Mouse (Mus musculus) intestine, embryonic 16.5 days (tissue): ENCODE results near the gene Miga2. TPM values are rescaled to one million over a fixed set of nuclear protein-coding genes. Genes with fewer than 3 reads are reported as not detected.

Source experiments
- ATAC-seq: fragments of 200-750 bp; cut with Nextera tagmentation; 2 replicates; pipeline ENCODE4 v1.8.0; 2017; ENCODE audit warnings: moderate TSS enrichment, moderate library complexity
- H3K27ac ChIP-seq: fragments of 300-500 bp; sonication (generic); 2 replicates; pipeline ENCODE4 v1.5.1; 2014; ENCODE audit warnings: mild to moderate bottlenecking, low read length
- H3K27me3 ChIP-seq: fragments of 300-500 bp; sonication (generic); replicated peaks from 2 replicates; pipeline ENCODE4 v1.6.1; 2014; ENCODE audit warnings: low read length, control low read depth, mixed read lengths; ENCODE audit not compliant: control insufficient read depth, insufficient read depth
- H3K36me3 ChIP-seq: fragments of 300-500 bp; sonication (generic); 2 replicates; pipeline ENCODE4 v1.6.1; 2014; ENCODE audit warnings: low read length, control low read depth; ENCODE audit not compliant: control insufficient read depth, insufficient read depth
- H3K4me1 ChIP-seq: fragments of 300-500 bp; sonication (generic); 2 replicates; pipeline ENCODE4 v1.6.1; 2014; ENCODE audit warnings: low read length, control low read depth, mixed read lengths; ENCODE audit not compliant: control insufficient read depth, insufficient read depth
- H3K4me2 ChIP-seq: fragments of 300-500 bp; sonication (generic); 2 replicates; pipeline ENCODE4 v1.6.1; 2014; ENCODE audit warnings: low read depth, low read length, control low read depth
- H3K4me3 ChIP-seq: fragments of 300-500 bp; sonication (generic); 2 replicates; pipeline ENCODE4 v1.5.1; 2014; ENCODE audit warnings: mild to moderate bottlenecking, low read length
- H3K9ac ChIP-seq: fragments of 300-500 bp; sonication (generic); 2 replicates; pipeline ENCODE4 v1.6.1; 2014; ENCODE audit warnings: low read depth, low read length
- H3K9me3 ChIP-seq: fragments of 300-500 bp; sonication (generic); 2 replicates; pipeline ENCODE4 v1.6.1; 2016; ENCODE audit warnings: low read length, control low read depth; ENCODE audit not compliant: control insufficient read depth
- WGBS: fragments of 180-500 bp; shearing (Covaris S2); extraction: QIAGEN DNeasy Blood & Tissue Kit; methylation state at CpG from one replicate; pipeline ENCODE4 v1.1.7; 2014; 5-methylcytosine and 5-hydroxymethylcytosine counted together
- polyA plus RNA-seq: library from polyadenylated mRNA; unstranded; fragments of >200 nt; fragmentation: Nextera tagmentation; extraction: Ambion mirVana; gene quantifications from 2 replicates; pipeline ENCODE4 v1.2.1, GENCODE M21; 2015

Gene Miga2
- polyA plus RNA-seq, 1 experiment from 2014 or later = 23.1 TPM

DNA sequence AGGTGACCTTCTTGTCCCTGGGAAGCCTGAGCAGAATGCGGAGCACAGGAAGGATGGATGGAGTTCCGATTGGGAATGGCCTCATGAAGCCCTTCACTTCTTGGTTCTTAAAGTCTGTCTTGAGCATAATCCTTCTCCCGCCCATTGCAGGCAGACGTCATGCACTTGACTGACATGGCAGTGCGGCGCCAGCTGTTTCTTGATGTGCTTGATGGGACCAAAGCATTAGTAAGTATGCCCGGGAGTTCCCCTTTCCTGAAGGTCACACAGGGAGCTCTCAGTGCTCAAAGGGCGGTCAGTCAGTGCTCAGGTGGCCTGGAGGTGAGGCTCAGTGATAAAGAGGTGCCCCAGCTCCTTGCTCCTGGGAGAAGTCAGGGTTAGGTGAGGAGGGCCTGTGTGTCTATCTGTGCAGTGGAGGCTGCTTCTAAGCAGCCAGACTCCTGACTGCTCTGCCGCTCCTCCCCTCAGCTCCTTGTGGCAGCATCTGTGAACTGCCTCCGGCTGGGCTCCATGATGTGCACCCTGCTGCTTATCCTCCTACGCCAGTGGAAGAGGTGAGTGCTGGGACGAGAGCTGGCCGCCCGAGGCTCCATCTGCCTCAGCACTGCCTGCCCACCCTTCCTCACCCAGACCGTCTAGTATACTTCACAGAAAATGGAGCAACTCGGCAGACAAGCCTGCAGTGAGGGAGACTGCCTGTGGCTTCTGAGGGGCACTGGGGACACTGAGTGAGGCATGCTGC is 27.7 kb upstream of the Miga2 start:
- Histone ChIP-seq H3K36me3 (peaks cover 42% of the 10 kb centered on the region), H3K4me3 (no peak overlapping the region), H3K27me3 (no peaks in the 10 kb centered on the region), H3K4me2 (no peak overlapping the region), H3K4me1 (no peaks in the 10 kb centered on the region), H3K9me3 (no peaks in the 10 kb centered on the region), H3K9ac (no peak overlapping the region), H3K27ac (no peak overlapping the region)
- WGBS = 84% methylated on average over 16 of the region's 16 CpGs
- no peak for ATAC-seq

DNA sequence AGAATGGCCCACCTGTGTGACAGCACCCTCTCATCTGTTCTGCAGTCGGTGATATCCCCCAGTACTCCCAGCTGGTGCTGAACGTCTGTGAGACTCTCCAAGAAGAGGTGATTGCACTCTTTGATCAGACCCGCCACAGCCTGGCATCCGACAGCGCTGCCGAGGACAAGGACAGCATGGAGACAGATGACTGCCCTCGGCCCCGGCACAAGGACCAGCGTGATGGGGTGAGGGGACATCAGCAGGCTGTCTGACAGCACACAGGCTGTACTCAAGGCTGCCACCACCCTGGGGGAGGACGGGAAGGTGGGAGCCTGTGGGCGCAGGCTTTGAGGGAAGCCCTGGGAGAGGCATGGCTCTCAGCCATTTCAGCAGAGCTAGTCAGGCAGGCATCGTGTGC is 26.9 kb upstream of the Miga2 start:
- Histone ChIP-seq H3K9ac (no peak overlapping the region), H3K27me3 (no peaks in the 10 kb centered on the region), H3K4me3 (no peak overlapping the region), H3K9me3 (no peaks in the 10 kb centered on the region), H3K27ac (no peak overlapping the region), H3K4me1 (no peaks in the 10 kb centered on the region), H3K4me2 (no peak overlapping the region), H3K36me3 (peaks cover 48% of the 10 kb centered on the region)
- 84% methylated on average over 12 of the region's 12 CpGs for WGBS
- ATAC-seq = no peak

DNA sequence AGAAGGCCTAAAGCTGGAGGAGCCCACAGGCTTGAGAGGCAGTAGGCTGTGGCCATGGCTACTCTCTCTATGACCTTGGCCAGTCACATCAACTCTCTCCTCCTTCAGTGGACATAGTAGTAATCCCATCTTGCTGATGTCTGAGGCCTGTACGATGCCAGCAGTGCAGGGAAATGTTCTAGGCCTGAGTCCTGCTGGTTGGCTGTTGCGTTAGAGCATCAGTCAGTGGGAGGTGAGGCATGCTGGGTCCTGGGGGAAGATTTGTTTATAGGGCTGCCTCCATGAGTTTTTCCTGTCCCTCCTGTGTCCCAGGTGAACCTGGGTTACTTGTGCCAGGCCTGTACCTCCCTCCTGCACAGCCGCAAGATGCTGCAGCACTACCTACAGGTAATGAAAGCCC is 22.0 kb upstream of the Miga2 start:
- Histone ChIP-seq H3K27me3 (no peaks in the 10 kb centered on the region), H3K4me1 (no peaks in the 10 kb centered on the region), H3K27ac (no peak overlapping the region), H3K4me3 (no peak overlapping the region), H3K9ac (no peak overlapping the region), H3K36me3 (peaks cover 48% of the 10 kb centered on the region), H3K4me2 (no peak overlapping the region), H3K9me3 (no peaks in the 10 kb centered on the region)
- WGBS = 88% methylated on average over 3 of the region's 3 CpGs
- ATAC-seq = no peak

DNA sequence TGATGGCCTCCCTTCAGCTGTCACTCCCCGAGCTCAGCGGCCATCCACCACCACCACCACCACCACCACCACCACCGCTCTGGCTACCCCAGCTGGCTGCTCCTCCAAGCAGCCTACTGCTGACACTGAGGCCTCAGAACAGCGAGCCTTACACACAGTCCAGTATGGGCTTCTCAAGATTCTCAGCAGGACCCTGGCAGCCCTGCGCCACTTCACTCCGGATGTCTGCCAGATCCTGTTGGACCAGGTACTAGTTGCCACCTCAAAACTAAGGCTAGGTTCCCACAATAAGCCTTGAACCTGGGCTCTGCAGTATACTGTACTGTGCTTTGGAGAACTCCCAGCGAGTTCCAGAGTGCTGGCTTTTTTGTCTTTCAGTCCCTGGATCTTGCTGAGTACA is 21.5 kb upstream of the Miga2 start:
- no peak overlapping the region for H3K27ac ChIP-seq
- peaks cover 44% of the 10 kb centered on the region for H3K36me3 ChIP-seq
- no peak overlapping the region for H3K4me3 ChIP-seq
- H3K4me2 ChIP-seq = no peak overlapping the region
- no peaks in the 10 kb centered on the region for H3K27me3 ChIP-seq
- no peaks in the 10 kb centered on the region for H3K4me1 ChIP-seq
- WGBS = 92% methylated on average over 7 of the region's 7 CpGs
- ATAC-seq = no peak
- no peak overlapping the region for H3K9ac ChIP-seq
- no peaks in the 10 kb centered on the region for H3K9me3 ChIP-seq

DNA sequence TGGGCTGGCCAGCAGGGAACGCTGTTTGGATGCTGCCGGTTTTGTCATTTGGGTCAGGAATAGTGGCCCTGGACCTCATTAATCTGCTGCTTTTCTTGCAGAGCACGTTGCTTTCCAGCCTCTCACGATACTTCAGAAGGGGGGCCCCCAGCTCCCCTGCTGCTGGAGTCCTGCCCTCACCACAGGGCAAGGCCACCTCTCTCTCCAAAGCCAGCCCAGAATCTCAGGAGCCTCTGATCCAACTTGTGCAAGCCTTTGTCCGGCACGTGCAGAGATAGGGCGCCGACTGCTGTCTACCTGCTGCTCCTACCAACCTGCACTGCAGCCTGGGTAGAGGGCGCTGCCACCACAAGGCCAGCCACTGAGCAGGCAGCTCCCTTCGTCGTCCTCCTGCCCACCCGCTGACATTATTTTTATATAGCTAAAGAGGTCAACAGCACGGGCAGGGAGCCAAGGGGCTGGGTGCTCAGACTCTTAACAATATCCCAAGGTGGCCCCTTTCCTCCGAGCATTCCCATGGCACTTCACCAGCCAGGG is 20.4 kb upstream of the Miga2 start:
- H3K9me3 ChIP-seq = no peaks in the 10 kb centered on the region
- no peak overlapping the region for H3K4me3 ChIP-seq
- no peaks in the 10 kb centered on the region for H3K4me1 ChIP-seq
- no peaks in the 10 kb centered on the region for H3K27me3 ChIP-seq
- 61% methylated on average over 14 of the region's 14 CpGs for WGBS
- H3K36me3 ChIP-seq = peaks cover 42% of the 10 kb centered on the region
- no peak overlapping the region for H3K4me2 ChIP-seq
- no peak for ATAC-seq
- H3K9ac ChIP-seq = no peak overlapping the region
- H3K27ac ChIP-seq = no peak overlapping the region

DNA sequence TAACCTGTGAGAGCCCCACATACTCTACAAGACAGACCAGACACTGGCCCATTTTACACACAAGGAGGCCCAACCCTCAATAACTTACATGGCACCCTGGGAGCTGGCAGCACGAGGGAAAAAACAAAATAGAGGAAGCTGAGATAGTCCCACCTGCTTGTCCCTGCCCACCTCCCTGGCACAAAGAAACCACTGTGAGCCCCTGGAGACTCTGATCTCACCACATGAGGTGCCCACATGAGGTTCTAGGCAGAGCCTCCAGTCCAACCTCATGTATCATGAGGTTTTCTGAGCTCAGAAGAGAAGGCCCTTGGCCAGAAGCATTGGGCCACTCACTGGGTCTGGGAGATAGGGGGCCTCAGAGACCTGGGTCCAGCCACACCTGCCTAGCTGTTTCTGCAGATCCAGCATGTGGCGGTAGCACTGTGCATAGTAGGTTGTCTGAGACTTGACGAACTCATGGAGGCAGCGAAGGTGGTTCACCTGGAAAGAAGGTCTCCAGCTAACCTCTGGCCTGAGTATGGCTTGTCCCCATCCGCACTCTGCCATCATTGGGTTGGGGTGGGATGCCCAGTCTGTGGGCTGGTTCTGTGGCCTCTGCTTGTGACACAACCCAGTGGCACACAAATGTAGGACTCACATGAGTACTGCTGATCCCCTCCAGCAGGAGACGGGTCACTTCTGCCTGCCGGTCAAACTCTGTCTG is 17.9 kb upstream of the Miga2 start:
- peaks cover 36% of the 10 kb centered on the region for H3K36me3 ChIP-seq

DNA sequence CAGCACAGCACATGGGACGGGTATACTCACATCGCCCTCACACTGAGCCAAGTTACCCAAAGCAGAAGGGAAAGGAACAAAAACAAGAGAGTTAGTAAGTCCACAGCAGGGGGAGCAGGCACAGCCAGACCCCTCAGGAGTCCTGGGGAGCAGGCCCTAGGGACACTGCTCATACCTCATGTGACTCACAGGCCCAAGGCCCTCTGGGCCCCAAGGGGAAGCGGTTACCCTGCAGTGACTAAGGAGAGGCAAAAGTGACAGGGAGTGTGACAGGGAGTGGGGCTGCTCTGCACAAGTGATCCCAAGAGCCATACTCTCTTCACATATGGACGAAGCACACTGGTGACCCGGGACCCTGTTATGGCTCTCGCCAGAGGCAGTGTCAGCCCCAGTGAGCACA is 14.8 kb upstream of the Miga2 start:
- 93% methylated on average over 6 of the region's 6 CpGs for WGBS
- Histone ChIP-seq H3K4me1 (no peaks in the 10 kb centered on the region), H3K4me3 (no peak overlapping the region), H3K27me3 (no peaks in the 10 kb centered on the region), H3K27ac (no peak overlapping the region), H3K4me2 (no peak overlapping the region), H3K9ac (no peak overlapping the region), H3K36me3 (peaks cover 26% of the 10 kb centered on the region; the same call in 1 of the 2 replicates), H3K9me3 (no peaks in the 10 kb centered on the region)
- no peak for ATAC-seq

More for the DNA sequence above, 17.9 kb upstream of the Miga2 start:
- ATAC-seq = no peak
- no peak overlapping the region for H3K27ac ChIP-seq
- no peak overlapping the region for H3K4me2 ChIP-seq
- H3K4me3 ChIP-seq = no peak overlapping the region
- no peaks in the 10 kb centered on the region for H3K27me3 ChIP-seq
- H3K9me3 ChIP-seq = no peaks in the 10 kb centered on the region
- no peak overlapping the region for H3K9ac ChIP-seq
- no peaks in the 10 kb centered on the region for H3K4me1 ChIP-seq
- WGBS = 91% methylated on average over 7 of the region's 7 CpGs

DNA sequence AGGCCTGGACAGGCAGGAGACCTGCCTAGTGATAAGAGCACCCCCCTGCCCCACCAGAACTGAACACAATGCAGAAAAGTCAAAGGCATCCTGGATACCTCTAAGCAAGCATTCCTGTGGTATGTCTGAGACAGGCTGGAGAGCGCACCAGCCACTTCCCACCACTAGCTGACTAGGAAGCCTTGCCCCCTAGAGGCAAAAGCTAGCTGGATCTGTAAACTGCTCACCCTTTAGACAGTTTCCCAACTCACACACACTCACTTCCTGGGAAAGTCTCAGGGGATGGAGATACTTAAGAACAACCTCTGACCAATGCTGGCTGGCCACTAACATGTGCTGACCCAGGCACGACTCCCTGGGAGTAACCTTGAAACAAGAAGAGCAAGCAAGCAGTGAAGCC is 12.9 kb upstream of the Miga2 start:
- 76% methylated on average over 2 of the region's 2 CpGs for WGBS

DNA sequence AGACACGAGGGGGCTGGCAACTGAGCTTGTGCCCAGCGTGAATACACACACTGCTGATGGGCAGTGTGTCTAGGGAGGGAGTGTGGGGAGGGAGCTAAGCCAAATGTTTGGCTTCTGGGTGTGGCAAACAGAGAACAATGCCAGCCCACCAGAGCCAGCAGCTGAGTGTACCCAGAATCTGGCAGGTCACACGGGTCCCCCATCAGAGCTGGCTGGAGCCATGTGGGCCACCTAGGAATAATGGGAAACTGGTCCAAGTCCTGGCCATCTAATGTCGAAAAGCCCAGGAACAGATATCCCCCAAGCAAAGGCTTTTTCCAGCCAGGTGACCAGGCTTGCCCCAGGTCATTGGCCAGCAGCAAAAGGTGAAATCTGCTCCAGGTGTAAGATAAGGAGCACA is 8.2 kb upstream of the Miga2 start:
- peaks cover 32% of the 10 kb centered on the region for H3K4me1 ChIP-seq
- H3K9me3 ChIP-seq = no peaks in the 10 kb centered on the region
- 0 out of 2 replicates have a peak overlapping the region, but pooled peaks have one; percentile 3 for H3K9ac ChIP-seq
- ATAC-seq = no peak
- H3K4me2 ChIP-seq = no peak overlapping the region
- no peaks in the 10 kb centered on the region for H3K27me3 ChIP-seq
- peaks cover 7% of the 10 kb centered on the region; the same call in 1 of the 2 replicates for H3K36me3 ChIP-seq
- H3K4me3 ChIP-seq = no peak overlapping the region
- no peak overlapping the region for H3K27ac ChIP-seq
- 46% methylated on average over 4 of the region's 4 CpGs for WGBS

More for the DNA sequence above, 12.9 kb upstream of the Miga2 start:
- Histone ChIP-seq H3K36me3 (peaks cover 11% of the 10 kb centered on the region; the same call in 1 of the 2 replicates), H3K4me2 (no peak overlapping the region), H3K27ac (no peak overlapping the region), H3K9ac (no peak overlapping the region), H3K27me3 (no peaks in the 10 kb centered on the region), H3K9me3 (no peaks in the 10 kb centered on the region), H3K4me1 (peaks cover 5% of the 10 kb centered on the region; the same call in 1 of the 2 replicates), H3K4me3 (no peak overlapping the region)
- ATAC-seq = no peak
